ENCODE assay signal across 10 mouse cellular contexts in genomic region chr2:31081349-31081748, GRCm38 (mm10).
DNase-seq lines count a peak whose midpoint lies in the region; ATAC-seq and TF ChIP-seq lines count a peak whose summit lies in the region.
"Had no signal": no experiment of that assay in that cellular context is flagged by ENCODE, and none has a peak within 500 bp of the region (broad histone marks: within the 10 kb centered on the region; RNA-seq: fewer than 3 reads in every experiment).

No protein-coding gene starts in this region.

- TF ChIP-seq POLR2A in bone marrow macrophage, adult 2 months (IDR thresholded peaks at IDR 0.05; ENCODE audit: borderline replicate concordance, low read depth, low read length) = no peak

- H3K9me3 ChIP-seq in heart, embryonic 15.5 days (replicated peaks) = no peaks in the 10 kb centered on the region
- H3K9me3 ChIP-seq in E14TG2a.4 (ENCODE audit: low read length) = no peaks in the 10 kb centered on the region
- no peaks in the 10 kb centered on the region for H3K9me3 ChIP-seq in hindbrain, embryonic 11.5 days (ENCODE audit: control insufficient read depth, low read length)
- no peaks in the 10 kb centered on the region for H3K9me3 ChIP-seq in kidney, embryonic 16.5 days (ENCODE audit: low read length)
- peaks cover 6% of the 10 kb centered on the region for H3K9me3 ChIP-seq in midbrain, embryonic 10.5 days (replicated peaks)

- no peak overlapping the region for H3K4me3 ChIP-seq in heart, embryonic 15.5 days
- H3K4me3 ChIP-seq in E14TG2a.4 (replicated peaks; ENCODE audit: low read length) = 0 out of 2 replicates have a peak overlapping the region, but pooled peaks have one; percentile 14
- no peak overlapping the region for H3K4me3 ChIP-seq in bone marrow macrophage, adult 2 months (ENCODE audit: insufficient read depth, low read length)
- H3K4me3 ChIP-seq in hindbrain, embryonic 11.5 days (ENCODE audit: low read depth, low read length) = no peak overlapping the region
- no peak overlapping the region for H3K4me3 ChIP-seq in kidney, embryonic 16.5 days (ENCODE audit: low read length)
- no peak overlapping the region for H3K4me3 ChIP-seq in midbrain, embryonic 10.5 days

- H3K27me3 ChIP-seq in heart, embryonic 15.5 days = no peaks in the 10 kb centered on the region
- H3K27me3 ChIP-seq in E14TG2a.4 (ENCODE audit: insufficient read depth, low read length) = no peaks in the 10 kb centered on the region
- H3K27me3 ChIP-seq in hindbrain, embryonic 11.5 days (ENCODE audit: control insufficient read depth, insufficient read depth, low read length) = no peaks in the 10 kb centered on the region
- no peaks in the 10 kb centered on the region for H3K27me3 ChIP-seq in kidney, embryonic 16.5 days (ENCODE audit: insufficient read depth, low read length)
- H3K27me3 ChIP-seq in midbrain, embryonic 10.5 days (ENCODE audit: low read depth, poor library complexity, severe bottlenecking) = no peaks in the 10 kb centered on the region

- peaks cover 17% of the 10 kb centered on the region for H3K36me3 ChIP-seq in heart, embryonic 15.5 days
- H3K36me3 ChIP-seq in E14TG2a.4 (ENCODE audit: insufficient read depth, low read length) = peaks cover 86% of the 10 kb centered on the region
- H3K36me3 ChIP-seq in hindbrain, embryonic 11.5 days (ENCODE audit: control insufficient read depth, insufficient read depth, low read length) = 0 out of 2 replicates have a peak, but pooled peaks cover 3% of the 10 kb centered on the region
- peaks cover 11% of the 10 kb centered on the region for H3K36me3 ChIP-seq in kidney, embryonic 16.5 days (ENCODE audit: insufficient read depth, low read length)
- H3K36me3 ChIP-seq in midbrain, embryonic 10.5 days = peaks cover 24% of the 10 kb centered on the region

- H3K4me2 ChIP-seq in heart, embryonic 15.5 days = no peak overlapping the region
- no peak overlapping the region for H3K4me2 ChIP-seq in hindbrain, embryonic 11.5 days (replicated peaks; ENCODE audit: low read depth, low read length)
- no peak overlapping the region for H3K4me2 ChIP-seq in kidney, embryonic 16.5 days (replicated peaks; ENCODE audit: low read depth, low read length)

- DNase-seq in heart, adult 18-20 months = no peak
- no peak for DNase-seq in hindbrain, embryonic 11.5 days (ENCODE audit: low spot score)
- no peak for DNase-seq in midbrain, embryonic 10.5 days (ENCODE audit: low spot score)
- DNase-seq: lung, adult 2 months; retina, postnatal 1 day had no signal

- H3K4me1 ChIP-seq in heart, embryonic 15.5 days (replicated peaks) = peaks cover 16% of the 10 kb centered on the region
- peaks cover 93% of the 10 kb centered on the region for H3K4me1 ChIP-seq in E14TG2a.4 (replicated peaks; ENCODE audit: low read depth, low read length)
- peaks cover 56% of the 10 kb centered on the region for H3K4me1 ChIP-seq in bone marrow macrophage, adult 2 months (ENCODE audit: control insufficient read depth, insufficient read depth, low read length)
- H3K4me1 ChIP-seq in hindbrain, embryonic 11.5 days (replicated peaks; ENCODE audit: control insufficient read depth, insufficient read depth, low read length) = no peaks in the 10 kb centered on the region
- peaks cover under 1% of the 10 kb centered on the region; the same call in 1 of the 2 replicates for H3K4me1 ChIP-seq in kidney, embryonic 16.5 days (ENCODE audit: insufficient read depth, low read length)
- peaks cover 9% of the 10 kb centered on the region for H3K4me1 ChIP-seq in midbrain, embryonic 10.5 days

- H3K27ac ChIP-seq in heart, embryonic 15.5 days = peak overlapping the region; percentile 5; the same call in 1 of the 2 replicates
- peak overlapping the region; percentile 34 for H3K27ac ChIP-seq in bone marrow macrophage, adult 2 months (ENCODE audit: insufficient read depth, low read depth, low read length)
- H3K27ac ChIP-seq in hindbrain, embryonic 11.5 days (ENCODE audit: low read depth, low read length) = no peak overlapping the region
- H3K27ac ChIP-seq in kidney, embryonic 16.5 days (ENCODE audit: low read length) = no peak overlapping the region
- H3K27ac ChIP-seq in midbrain, embryonic 10.5 days (replicated peaks) = no peak overlapping the region

- no peak for TF ChIP-seq CTCF in E14TG2a.4 (conservative IDR thresholded peaks at IDR 0.05; ENCODE audit: low read length)
- no peak for TF ChIP-seq CTCF in bone marrow macrophage, adult 2 months (IDR thresholded peaks at IDR 0.05; ENCODE audit: low read depth, low read length)

- peak; percentile 61; the same call in 1 of the 2 replicates for ATAC-seq in heart, embryonic 15.5 days (replicated peaks; ENCODE audit: insufficient number of reproducible peaks, insufficient read depth, low FRiP score, low read depth)
- peak; percentile 27; the same call in 1 of the 2 replicates for ATAC-seq in megakaryocyte, adult 5-6 weeks (ENCODE audit: poor library complexity, severe bottlenecking)
- no peak for ATAC-seq in hindbrain, embryonic 11.5 days (ENCODE audit: low FRiP score)
- ATAC-seq in kidney, embryonic 16.5 days (ENCODE audit: low FRiP score, low TSS enrichment) = no peak

- no peak overlapping the region for H3K9ac ChIP-seq in heart, embryonic 15.5 days
- H3K9ac ChIP-seq in hindbrain, embryonic 11.5 days (ENCODE audit: low read depth, low read length) = no peak overlapping the region
- H3K9ac ChIP-seq in kidney, embryonic 16.5 days (replicated peaks; ENCODE audit: low read length) = no peak overlapping the region

- WGBS in heart, embryonic 15.5 days = 20% methylated on average over 4 of the region's 4 CpGs
- whole genome bisulfite sequencing in hindbrain, embryonic 11.5 days = 68% methylated on average over 4 of the region's 4 CpGs
- WGBS in kidney, embryonic 16.5 days = 68% methylated on average over 4 of the region's 4 CpGs
- 74% methylated on average over 4 of the region's 4 CpGs for WGBS in midbrain, embryonic 10.5 days

Comparison
In these comparisons a context has a peak if more than half of its experiments do, and no peak if none do; other contexts are left out.
1. ATAC-seq: peak in heart, embryonic 15.5 days (single experiment) and megakaryocyte, adult 5-6 weeks (single experiment); none in hindbrain, embryonic 11.5 days (single experiment) and kidney, embryonic 16.5 days (single experiment).
2. H3K27ac ChIP-seq: peak in heart, embryonic 15.5 days (single experiment) and bone marrow macrophage, adult 2 months (single experiment); none in hindbrain, embryonic 11.5 days (single experiment), kidney, embryonic 16.5 days (single experiment) and midbrain, embryonic 10.5 days (single experiment).